Mouse (Mus musculus) heart, postnatal 25 days (tissue): ENCODE data around the gene Lzic. TPM values are rescaled to one million over a fixed set of nuclear protein-coding genes. Genes with fewer than 3 reads are reported as not detected.

Experiments
- DNase-seq: peaks from one replicate; pipeline ENCODE4 v3.0.0; 2022; ENCODE audit warnings: low spot score
- intact Hi-C: fragments of 180-260 bp; cut with DNase I; formaldehyde crosslinking; loops from one replicate; pipeline ENCODE4 v1.15.1; 2025
- microRNA-seq: library from miRNA; unstranded; fragments of <30 nt; microRNA quantifications from one replicate; pipeline ENCODE4 v1.2.0, GENCODE M21; 2022
- total RNA-seq, 2 experiments: library from RNA; stranded (reverse); gene quantifications; 2 replicates each; pipeline ENCODE4 v1.2.3; 2021

Lzic gene
- total RNA-seq, 2 experiments from 2014 or later, result 55.2 to 64.3 TPM

- intact Hi-C loops, result no loop called here
- DNase-seq, result no peak
These were observed 36.2 kb downstream of the Lzic start for GRCm38 (mm10) chr4:149521258-149521657.

GRCm38 (mm10) chr4:149523961-149524360, 38.9 kb downstream of the Lzic start:
- DNase-seq, result no peak
- intact Hi-C loops, result no loop called here

- DNase-seq, result no peak
- intact Hi-C loops, result no loop called here
These were observed 40.1 kb downstream of the Lzic start for GRCm38 (mm10) chr4:149525170-149525569.

- intact Hi-C loops, result no loop called here
- no peak for DNase-seq
These were observed 40.8 kb downstream of the Lzic start for GRCm38 (mm10) chr4:149525811-149526210.

- intact Hi-C loops, result no loop called here
- DNase-seq, result peak; percentile 68
These were observed 41.3 kb downstream of the Lzic start for GRCm38 (mm10) chr4:149526330-149526729.

GRCm38 (mm10) chr4:149527621-149528354, 42.8 kb downstream of the Lzic start:
- DNase-seq, result peak; percentile 30

GRCm38 (mm10) chr4:149529691-149530090, 44.7 kb downstream of the Lzic start:
- DNase-seq, result no peak
- intact Hi-C loops, result no loop called here

More at GRCm38 (mm10) chr4:149527621-149528354, 42.8 kb downstream of the Lzic start:
- intact Hi-C loops, result no loop called here

- intact Hi-C loops, result no loop called here
- DNase-seq, result no peak
These were observed 54.4 kb downstream of the Lzic start for GRCm38 (mm10) chr4:149539441-149539840.

GRCm38 (mm10) chr4:149541935-149542334, 56.9 kb downstream of the Lzic start:
- no peak for DNase-seq
- intact Hi-C loops, result loop anchor here (2.0 kb wide), 3 partner anchors 57 to 167 kb away; partner anchors contain the start of genes Lzic and Nmnat1

- no peak for DNase-seq
- intact Hi-C loops, result loop anchor here (2.0 kb wide), 3 partner anchors 58 to 168 kb away; partner anchors contain the start of genes Lzic and Nmnat1
These were observed 57.4 kb downstream of the Lzic start for GRCm38 (mm10) chr4:149542431-149542830.

GRCm38 (mm10) chr4:149542927-149543553, 58.0 kb downstream of the Lzic start:
- intact Hi-C loops, result loop anchor here (1.0 to 2.0 kb wide), 4 partner anchors 41 to 168 kb away; partner anchors contain the start of genes Lzic and Nmnat1
- peak; percentile 40 for DNase-seq

- intact Hi-C loops, result loop anchor here (5.0 kb wide), 1 partner anchor 167 kb away; no protein-coding TSS in a partner anchor
- DNase-seq, result no peak
These were observed 59.9 kb downstream of the Lzic start for GRCm38 (mm10) chr4:149544892-149545291.

Small RNA genes within 50 kb of the gene (microRNA-seq; reads per million reads assigned to microRNA genes)
- 0.83 reads per million for gene Mir5616

Other genes starting within 250 kb of the Lzic start
- gene Kif1b, start 177.5 kb upstream of the Lzic start, total RNA-seq, result 100 to 1,000 TPM; 149 to 151 TPM
- gene Ube4b, start 58.5 kb upstream of the Lzic start, total RNA-seq, result 10 to 100 TPM; 48.6 to 49.0 TPM
- 10 to 100 TPM; 54.3 to 65.7 TPM for gene Rbp7, start 30.3 kb upstream of the Lzic start, total RNA-seq
- not detected for gene Tmem274, start 7.9 kb upstream of the Lzic start, total RNA-seq
- gene Nmnat1, start within 50 bp of the Lzic start, total RNA-seq, result 10 to 100 TPM; 29.7 to 30.7 TPM
- gene Ctnnbip1, start 33.0 kb downstream of the Lzic start, total RNA-seq, result 10 to 100 TPM; 33.0 to 35.4 TPM
- 10 to 100 TPM; 80.7 to 84.0 TPM for gene Clstn1, start 101.2 kb downstream of the Lzic start, total RNA-seq
- 1 to 10 TPM; 4.0 to 4.3 TPM for gene Pik3cd, start 217.3 kb downstream of the Lzic start, total RNA-seq